Mouse (Mus musculus): Measurements from ENCODE around the gene Klhl21. TPM values are rescaled to one million over a fixed set of nuclear protein-coding genes. Genes with fewer than 3 reads are reported as not detected.

Gene Klhl21
- total and polyA plus RNA-seq, 2 experiments from 2014 or later = 3.4 to 8.1 TPM

GRCm38 (mm10) chr4:152000906-152001305 is 7.7 kb upstream of the Klhl21 start:
- Histone ChIP-seq H3K27me3 (ENCODE audit: insufficient read depth, low read length) (no peaks in the 10 kb centered on the region), H3K4me3 (ENCODE audit: low read depth, low read length) (no peak overlapping the region), H3K27ac (ENCODE audit: low read depth, low read length) (no peak overlapping the region), H3K9me3 (ENCODE audit: low read length) (no peaks in the 10 kb centered on the region), H3K4me1 (ENCODE audit: insufficient read depth) (no peaks in the 10 kb centered on the region), H3K4me2 (ENCODE audit: low read depth) (no peak overlapping the region), H3K36me3 (ENCODE audit: insufficient read depth) (no peaks in the 10 kb centered on the region), H3K9ac (no peak overlapping the region)
- ATAC-seq (no peak), DNase-seq (no peak)
- 55% methylated on average over 4 of the region's 4 CpGs for WGBS
- no peak for TF ChIP-seq CTCF (IDR thresholded peaks at IDR 0.05; ENCODE audit: low read depth)

- Histone ChIP-seq H3K27ac (ENCODE audit: low read depth, low read length) (no peak overlapping the region), H3K4me2 (ENCODE audit: low read depth) (no peak overlapping the region), H3K27me3 (ENCODE audit: insufficient read depth, low read length) (peaks cover 2% of the 10 kb centered on the region), H3K36me3 (ENCODE audit: insufficient read depth) (no peaks in the 10 kb centered on the region), H3K4me1 (ENCODE audit: insufficient read depth) (no peaks in the 10 kb centered on the region), H3K4me3 (ENCODE audit: low read depth, low read length) (no peak overlapping the region), H3K9me3 (ENCODE audit: low read length) (no peaks in the 10 kb centered on the region), H3K9ac (no peak overlapping the region)
- no peak for ATAC-seq
- no peak for TF ChIP-seq CTCF (IDR thresholded peaks at IDR 0.05; ENCODE audit: low read depth)
- DNase-seq = no peak
- 70% methylated on average over 4 of the region's 4 CpGs for WGBS
Observed at GRCm38 (mm10) chr4:152001335-152001734, 7.3 kb upstream of the Klhl21 start.

- Histone ChIP-seq H3K9ac (no peak overlapping the region), H3K4me1 (ENCODE audit: insufficient read depth) (no peaks in the 10 kb centered on the region), H3K27me3 (ENCODE audit: insufficient read depth, low read length) (peaks cover 7% of the 10 kb centered on the region), H3K9me3 (ENCODE audit: low read length) (no peaks in the 10 kb centered on the region), H3K4me3 (ENCODE audit: low read depth, low read length) (no peak overlapping the region), H3K4me2 (ENCODE audit: low read depth) (no peak overlapping the region), H3K27ac (ENCODE audit: low read depth, low read length) (no peak overlapping the region), H3K36me3 (ENCODE audit: insufficient read depth) (no peaks in the 10 kb centered on the region)
- DNase-seq (no peak), ATAC-seq (no peak)
- 93% methylated on average over 3 of the region's 3 CpGs for WGBS
- TF ChIP-seq CTCF (IDR thresholded peaks at IDR 0.05; ENCODE audit: low read depth) = no peak
Observed at GRCm38 (mm10) chr4:152002063-152002462, 6.5 kb upstream of the Klhl21 start.

- no peak overlapping the region for H3K27ac ChIP-seq (ENCODE audit: low read depth, low read length)
- H3K4me2 ChIP-seq (ENCODE audit: low read depth) = no peak overlapping the region
- H3K4me3 ChIP-seq (ENCODE audit: low read depth, low read length) = no peak overlapping the region
- no peaks in the 10 kb centered on the region for H3K9me3 ChIP-seq (ENCODE audit: low read length)
- DNase-seq (no peak), ATAC-seq (no peak)
- no peaks in the 10 kb centered on the region for H3K36me3 ChIP-seq (ENCODE audit: insufficient read depth)
- no peak overlapping the region for H3K9ac ChIP-seq
- H3K4me1 ChIP-seq (ENCODE audit: insufficient read depth) = peaks cover 19% of the 10 kb centered on the region; the same call in 1 of the 2 replicates
- TF ChIP-seq CTCF (IDR thresholded peaks at IDR 0.05; ENCODE audit: low read depth) = peak; percentile 8; the same call in 1 of the 2 replicates
- peaks cover 13% of the 10 kb centered on the region for H3K27me3 ChIP-seq (ENCODE audit: insufficient read depth, low read length)
- 77% methylated on average over 6 of the region's 6 CpGs for WGBS
Observed at GRCm38 (mm10) chr4:152006137-152006536, 2.5 kb upstream of the Klhl21 start.

DNA sequence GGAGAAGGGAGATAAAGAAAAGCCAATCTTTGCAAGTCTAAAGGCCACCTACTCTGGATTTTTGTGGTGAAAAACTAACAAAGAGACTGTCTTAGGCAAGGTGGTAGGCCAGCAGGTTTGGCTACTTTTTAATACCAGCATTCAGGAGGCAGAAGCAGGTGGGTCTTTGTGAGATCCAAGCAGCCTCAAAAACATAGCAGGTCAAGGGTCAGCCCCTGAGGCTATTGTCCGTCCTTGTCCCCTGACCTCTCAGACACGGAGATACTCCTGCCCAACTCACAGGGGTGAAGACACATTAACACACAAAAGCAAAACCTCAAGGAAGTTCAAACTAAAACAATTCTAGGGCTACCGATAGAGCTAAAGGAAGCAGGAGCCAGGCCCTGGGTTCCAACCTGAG is 1.8 kb upstream of the Klhl21 start:
- H3K27me3 ChIP-seq (ENCODE audit: insufficient read depth, low read length) = peaks cover 13% of the 10 kb centered on the region
- WGBS = 28% methylated on average over 3 of the region's 3 CpGs

GRCm38 (mm10) chr4:152007481-152008147 is 989 bp upstream of the Klhl21 start:
- Histone ChIP-seq H3K9ac (no peak overlapping the region), H3K27ac (ENCODE audit: low read depth, low read length) (no peak overlapping the region), H3K27me3 (ENCODE audit: insufficient read depth, low read length) (peaks cover 13% of the 10 kb centered on the region), H3K4me1 (ENCODE audit: insufficient read depth) (peaks cover 19% of the 10 kb centered on the region; the same call in 1 of the 2 replicates), H3K36me3 (ENCODE audit: insufficient read depth) (no peaks in the 10 kb centered on the region; the same call in 1 of the 2 replicates), H3K4me2 (ENCODE audit: low read depth) (peak overlapping the region; percentile 100), H3K4me3 (ENCODE audit: low read depth, low read length) (peak overlapping the region; percentile 71), H3K9me3 (ENCODE audit: low read length) (no peaks in the 10 kb centered on the region)
- DNase-seq = no peak
- 6% methylated on average over 8 of the region's 8 CpGs for WGBS
- ATAC-seq = no peak
- no peak for TF ChIP-seq CTCF (IDR thresholded peaks at IDR 0.05; ENCODE audit: low read depth)

More for the DNA sequence above, 1.8 kb upstream of the Klhl21 start:
- ATAC-seq (no peak), DNase-seq (no peak)
- no peaks in the 10 kb centered on the region for H3K9me3 ChIP-seq (ENCODE audit: low read length)
- TF ChIP-seq CTCF (IDR thresholded peaks at IDR 0.05; ENCODE audit: low read depth) = no peak
- no peak overlapping the region for H3K4me2 ChIP-seq (ENCODE audit: low read depth)
- H3K9ac ChIP-seq = no peak overlapping the region
- no peaks in the 10 kb centered on the region for H3K36me3 ChIP-seq (ENCODE audit: insufficient read depth)
- no peak overlapping the region for H3K27ac ChIP-seq (ENCODE audit: low read depth, low read length)
- no peak overlapping the region for H3K4me3 ChIP-seq (ENCODE audit: low read depth, low read length)
- H3K4me1 ChIP-seq (ENCODE audit: insufficient read depth) = peaks cover 19% of the 10 kb centered on the region; the same call in 1 of the 2 replicates

GRCm38 (mm10) chr4:152008148-152008500 is 479 bp upstream of the Klhl21 start:
- Histone ChIP-seq H3K27ac (ENCODE audit: low read depth, low read length) (peak overlapping the region; percentile 76; the same call in 1 of the 2 replicates), H3K36me3 (ENCODE audit: insufficient read depth) (no peaks in the 10 kb centered on the region; the same call in 1 of the 2 replicates), H3K9me3 (ENCODE audit: low read length) (no peaks in the 10 kb centered on the region), H3K4me1 (ENCODE audit: insufficient read depth) (peaks cover 19% of the 10 kb centered on the region; the same call in 1 of the 2 replicates), H3K4me2 (ENCODE audit: low read depth) (peak overlapping the region; percentile 100), H3K4me3 (ENCODE audit: low read depth, low read length) (peak overlapping the region; percentile 71), H3K9ac (peak overlapping the region; percentile 58), H3K27me3 (ENCODE audit: insufficient read depth, low read length) (peaks cover 13% of the 10 kb centered on the region)
- no peak for DNase-seq
- ATAC-seq = no peak
- WGBS = under 1% methylated on average over 14 of the region's 14 CpGs
- no peak for TF ChIP-seq CTCF (IDR thresholded peaks at IDR 0.05; ENCODE audit: low read depth)

Measured in forebrain, postnatal 0 days (tissue).